Mouse (Mus musculus) erythroblast, embryonic 14.5 days (primary cell): Measurements from ENCODE around the gene Pik3r2. TPM values are rescaled to one million over a fixed set of nuclear protein-coding genes. Genes with fewer than 3 reads are reported as not detected.
A peak's percentile ranks its signal among the peaks of the same experiment; 100 is the strongest.

ENCODE experiments used
- H3K27me3 ChIP-seq: 2 replicates; pipeline ENCODE4 v1.6.1; 2012; ENCODE audit warnings: inconsistent platforms; ENCODE audit not compliant: control insufficient read depth
- H3K36me3 ChIP-seq: 2 replicates; pipeline ENCODE4 v1.6.1; 2012; ENCODE audit warnings: mild to moderate bottlenecking, inconsistent platforms; ENCODE audit not compliant: control insufficient read depth
- H3K4me1 ChIP-seq: 2 replicates; pipeline ENCODE4 v1.6.1; 2012; ENCODE audit warnings: inconsistent platforms; ENCODE audit not compliant: control insufficient read depth
- H3K4me3 ChIP-seq: replicated peaks from 2 replicates; pipeline ENCODE3; 2012; ENCODE audit warnings: moderate library complexity, mild to moderate bottlenecking, inconsistent platforms
- H3K9me3 ChIP-seq: 2 replicates; pipeline ENCODE4 v1.6.1; 2012; ENCODE audit warnings: low read length, inconsistent platforms, mixed read lengths; ENCODE audit not compliant: control insufficient read depth
- GATA1 ChIP-seq: IDR thresholded peaks from 2 replicates; pipeline ENCODE4 v1.6.1; 2012; ENCODE audit warnings: low read length, inconsistent platforms, mixed read lengths
- TAL1 ChIP-seq: IDR thresholded peaks from 3 replicates; pipeline ENCODE4 v1.6.1; 2012; ENCODE audit warnings: low read length, inconsistent platforms, mixed read lengths
- polyA plus RNA-seq: library from polyadenylated mRNA; stranded (reverse); fragments of >175 nt; gene quantifications from 2 replicates; pipeline ENCODE4 v1.2.3, GENCODE M21; 2012

The Pik3r2 gene
- polyA plus RNA-seq, 1 experiment: 3.8 TPM

GRCm38 (mm10) chr8:70812055-70812454, 35.5 kb upstream of the Pik3r2 start:
- H3K36me3 ChIP-seq: no peaks in the 10 kb centered on the region
- H3K4me3 ChIP-seq: no peak overlapping the region
- TF ChIP-seq TAL1 (no peak), GATA1 (no peak)

DNA sequence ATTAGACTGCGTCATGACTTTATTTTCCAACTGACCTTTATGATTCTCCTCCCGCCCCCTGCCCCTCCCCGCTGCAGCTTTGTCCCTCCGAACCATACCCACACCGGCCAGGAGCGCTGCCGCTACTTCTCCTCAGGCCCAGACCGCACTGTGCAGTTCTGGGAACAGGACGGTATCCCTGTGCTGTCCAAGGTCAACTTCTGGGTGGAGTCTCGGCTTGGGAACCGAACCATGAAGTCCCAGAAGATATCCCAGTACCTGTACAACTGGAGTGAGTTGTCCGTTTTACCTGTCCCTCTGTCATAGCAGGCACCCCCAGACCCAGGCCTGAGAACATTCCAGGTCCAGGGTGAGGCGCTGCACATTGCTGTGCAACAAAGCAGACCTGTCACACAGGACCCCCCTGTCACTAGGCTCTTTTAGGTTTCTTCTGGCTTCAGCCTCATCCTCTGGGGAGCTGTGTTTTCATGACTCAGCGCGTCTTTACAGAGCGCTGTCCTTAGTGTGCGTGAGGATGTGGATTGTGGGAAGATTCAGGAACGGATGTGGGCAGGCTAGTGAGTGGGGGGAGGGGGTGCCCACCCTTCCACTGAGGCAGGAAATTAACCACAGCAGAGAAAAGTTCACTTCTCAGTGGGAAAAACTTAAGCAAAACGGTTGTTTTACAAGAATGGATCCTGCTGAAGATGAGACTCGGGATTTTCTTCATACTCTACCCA, 34.6 kb upstream of the Pik3r2 start:
- Histone ChIP-seq H3K9me3 (no peaks in the 10 kb centered on the region), H3K27me3 (peaks cover 18% of the 10 kb centered on the region), H3K4me1 (peaks cover 20% of the 10 kb centered on the region), H3K4me3 (no peak overlapping the region), H3K36me3 (no peaks in the 10 kb centered on the region)
- TF ChIP-seq TAL1 (no peak), GATA1 (no peak)

More at GRCm38 (mm10) chr8:70812055-70812454, 35.5 kb upstream of the Pik3r2 start:
- peaks cover 21% of the 10 kb centered on the region for H3K4me1 ChIP-seq
- no peaks in the 10 kb centered on the region for H3K9me3 ChIP-seq
- H3K27me3 ChIP-seq: peaks cover 24% of the 10 kb centered on the region

DNA sequence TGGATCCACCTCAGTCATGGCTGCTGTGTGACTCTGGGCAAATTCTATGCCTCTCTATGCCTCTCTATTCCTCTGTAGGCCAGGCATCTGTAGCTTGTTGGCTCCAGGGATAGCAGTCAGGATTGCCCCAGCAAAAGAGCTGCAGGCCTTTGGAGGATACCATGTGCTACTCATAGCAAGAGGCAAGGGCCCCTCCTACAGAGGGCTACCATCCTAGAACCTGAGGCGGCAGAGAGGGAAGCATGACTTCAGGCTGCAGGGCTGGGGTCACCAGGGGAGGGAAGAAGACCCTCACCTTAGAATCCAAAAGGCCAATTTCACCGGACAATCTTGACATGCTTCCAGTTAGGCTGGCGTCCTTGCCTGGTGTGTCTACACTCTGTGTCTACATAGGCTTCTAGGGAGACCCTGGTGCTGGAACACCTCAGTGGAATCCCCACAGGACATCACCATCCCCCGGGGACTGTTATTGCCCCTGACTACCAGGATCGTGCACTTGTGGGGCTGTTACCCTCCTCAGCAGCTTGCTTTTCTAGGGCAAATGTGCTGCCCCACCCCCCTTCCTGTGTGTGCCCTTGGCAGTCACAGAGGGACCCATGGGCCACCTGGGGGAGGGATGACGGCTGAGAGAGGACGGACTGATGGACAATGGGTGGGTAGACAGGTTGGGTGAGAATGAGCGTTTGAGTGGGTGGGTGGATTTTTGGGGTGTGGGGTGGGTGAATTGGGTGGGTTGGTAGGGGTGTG, 32.6 kb upstream of the Pik3r2 start:
- Histone ChIP-seq H3K4me1 (peaks cover 34% of the 10 kb centered on the region), H3K27me3 (peaks cover 18% of the 10 kb centered on the region), H3K4me3 (no peak overlapping the region), H3K9me3 (no peaks in the 10 kb centered on the region), H3K36me3 (no peaks in the 10 kb centered on the region)
- TF ChIP-seq TAL1 (no peak), GATA1 (no peak)

- Histone ChIP-seq H3K4me1 (peaks cover 43% of the 10 kb centered on the region), H3K36me3 (no peaks in the 10 kb centered on the region), H3K4me3 (no peak within 1 kb of the TSS), H3K27me3 (peaks cover 15% of the 10 kb centered on the region), H3K9me3 (no peaks in the 10 kb centered on the region)
- TF ChIP-seq TAL1: no peak
- TF ChIP-seq GATA1: no peak
Observed at GRCm38 (mm10) chr8:70808239-70808638, 31.7 kb upstream of the Pik3r2 start, which contains the start of gene Il12rb1. Gene Il12rb1 (plus strand): TSS chr8:70808449.

GRCm38 (mm10) chr8:70807304-70807703, 30.8 kb upstream of the Pik3r2 start:
- H3K4me1 ChIP-seq: peaks cover 51% of the 10 kb centered on the region
- TF ChIP-seq TAL1 (no peak), GATA1 (no peak)
- peaks cover 14% of the 10 kb centered on the region for H3K27me3 ChIP-seq
- H3K36me3 ChIP-seq: no peaks in the 10 kb centered on the region
- no peaks in the 10 kb centered on the region for H3K9me3 ChIP-seq
- H3K4me3 ChIP-seq: no peak overlapping the region

DNA sequence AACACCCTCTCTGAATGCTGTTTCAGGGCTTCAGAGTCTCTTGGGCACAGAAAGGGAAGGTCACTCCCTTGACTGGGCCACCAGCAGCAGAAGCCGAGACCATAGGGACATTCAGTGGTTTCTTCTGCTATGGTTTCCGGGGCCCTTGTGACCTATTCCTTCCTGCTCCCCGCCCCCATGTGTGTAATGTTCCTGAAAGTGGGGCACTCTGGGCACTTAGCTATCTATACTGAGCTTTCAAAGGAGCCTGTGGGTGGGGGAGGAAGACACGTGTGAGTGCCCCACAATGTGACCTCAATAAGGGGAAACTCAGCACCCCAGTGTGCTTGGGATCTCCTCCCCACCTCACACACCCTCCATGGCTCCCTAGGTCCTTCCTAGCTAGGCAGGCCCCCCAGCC, 30.0 kb upstream of the Pik3r2 start:
- Histone ChIP-seq H3K9me3 (no peaks in the 10 kb centered on the region), H3K4me1 (peaks cover 57% of the 10 kb centered on the region), H3K27me3 (peaks cover 14% of the 10 kb centered on the region), H3K4me3 (no peak overlapping the region), H3K36me3 (no peaks in the 10 kb centered on the region)
- TF ChIP-seq TAL1: no peak
- TF ChIP-seq GATA1: no peak

- TF ChIP-seq TAL1: no peak
- TF ChIP-seq GATA1: no peak
- Histone ChIP-seq H3K27me3 (peaks cover 25% of the 10 kb centered on the region), H3K4me1 (peaks cover 57% of the 10 kb centered on the region), H3K4me3 (peak within 1 kb of the TSS; percentile 66), H3K36me3 (no peaks in the 10 kb centered on the region), H3K9me3 (no peaks in the 10 kb centered on the region)
Observed at GRCm38 (mm10) chr8:70804481-70805206, 28.1 kb upstream of the Pik3r2 start, which contains the start of gene Mast3. Gene Mast3 (minus strand): TSS chr8:70805054.

DNA sequence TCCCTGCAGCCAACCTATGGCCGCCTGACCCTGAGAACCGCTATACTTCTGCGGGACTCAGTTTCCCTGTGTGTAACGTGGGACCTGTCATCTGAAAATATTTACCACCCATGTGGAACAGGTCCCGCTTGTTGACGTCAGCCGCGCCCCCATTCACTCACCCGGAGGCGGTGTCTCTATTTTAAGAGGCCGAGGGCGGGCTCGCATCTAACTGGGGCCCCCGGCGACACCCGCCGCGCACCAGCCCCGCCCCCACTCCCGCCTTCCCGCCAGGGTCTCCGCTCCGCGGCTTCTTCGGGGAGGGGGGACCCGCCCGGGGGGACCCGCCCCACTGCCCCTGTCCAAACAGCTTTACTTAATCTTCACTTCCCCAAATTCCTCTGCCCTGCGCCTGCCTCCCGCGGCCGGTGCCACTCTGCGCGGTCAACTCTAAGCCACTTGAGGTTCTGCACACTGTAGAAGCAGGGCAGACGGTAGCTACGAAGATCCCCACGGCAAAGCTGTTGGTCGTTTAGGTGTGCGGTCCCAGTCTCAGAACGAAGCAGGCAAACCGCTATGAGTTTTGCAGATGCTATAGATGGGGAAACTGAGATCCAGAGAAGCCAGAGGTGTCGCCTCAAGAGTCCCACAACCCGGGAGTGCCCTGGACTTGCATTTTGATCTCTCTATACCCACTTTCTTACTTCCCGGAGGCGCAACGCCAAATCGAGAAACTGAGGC, 27.4 kb upstream of the Pik3r2 start:
- TF ChIP-seq GATA1: no peak
- TF ChIP-seq TAL1: no peak

More for the DNA sequence above, 27.4 kb upstream of the Pik3r2 start:
- Histone ChIP-seq H3K4me3 (peak overlapping the region; percentile 66), H3K9me3 (no peaks in the 10 kb centered on the region), H3K36me3 (no peaks in the 10 kb centered on the region), H3K27me3 (peaks cover 33% of the 10 kb centered on the region), H3K4me1 (peaks cover 57% of the 10 kb centered on the region)
